Mouse (Mus musculus): ENCODE measurements around the gene Gm45837. TPM values are rescaled to one million over a fixed set of nuclear protein-coding genes. Genes with fewer than 3 reads are reported as not detected.

Gm45837 gene
- polyA plus RNA-seq, 1 experiment from 2014 or later = 0.61 TPM

- H3K4me1 ChIP-seq (ENCODE audit: control insufficient read depth, insufficient read depth, low read depth, low read length) = peaks cover 11% of the 10 kb centered on the region
- H3K9me3 ChIP-seq (ENCODE audit: control insufficient read depth, low read length) = no peaks in the 10 kb centered on the region
- no peaks in the 10 kb centered on the region for H3K36me3 ChIP-seq (ENCODE audit: control insufficient read depth, insufficient read depth, low read length)
- no peak overlapping the region for H3K4me2 ChIP-seq (ENCODE audit: low read length)
- H3K4me3 ChIP-seq (ENCODE audit: low read length) = no peak overlapping the region
- 34% methylated on average over 5 of the region's 5 CpGs for WGBS
- no peak overlapping the region for H3K27ac ChIP-seq (ENCODE audit: low read depth, low read length)
- no peak overlapping the region for H3K9ac ChIP-seq (ENCODE audit: low read depth, low read length)
- no peaks in the 10 kb centered on the region for H3K27me3 ChIP-seq (replicated peaks; ENCODE audit: control insufficient read depth, insufficient read depth, low read length)
- ATAC-seq = no peak
Observed at GRCm38 (mm10) chr7:101456789-101457188, 46.1 kb downstream of the Gm45837 start.

- Histone ChIP-seq H3K27me3 (replicated peaks; ENCODE audit: control insufficient read depth, insufficient read depth, low read length) (no peaks in the 10 kb centered on the region), H3K27ac (ENCODE audit: low read depth, low read length) (no peak overlapping the region), H3K4me3 (ENCODE audit: low read length) (no peak overlapping the region), H3K9me3 (ENCODE audit: control insufficient read depth, low read length) (no peaks in the 10 kb centered on the region), H3K4me1 (ENCODE audit: control insufficient read depth, insufficient read depth, low read depth, low read length) (peaks cover 12% of the 10 kb centered on the region), H3K9ac (ENCODE audit: low read depth, low read length) (no peak overlapping the region), H3K36me3 (ENCODE audit: control insufficient read depth, insufficient read depth, low read length) (no peaks in the 10 kb centered on the region), H3K4me2 (ENCODE audit: low read length) (no peak overlapping the region)
- 78% methylated on average over 5 of the region's 5 CpGs for WGBS
- ATAC-seq = no peak
Observed at GRCm38 (mm10) chr7:101457283-101457682, 46.6 kb downstream of the Gm45837 start.

GRCm38 (mm10) chr7:101457801-101458200 is 47.1 kb downstream of the Gm45837 start:
- Histone ChIP-seq H3K4me1 (ENCODE audit: control insufficient read depth, insufficient read depth, low read depth, low read length) (peaks cover 15% of the 10 kb centered on the region), H3K36me3 (ENCODE audit: control insufficient read depth, insufficient read depth, low read length) (no peaks in the 10 kb centered on the region), H3K9ac (ENCODE audit: low read depth, low read length) (no peak overlapping the region), H3K27me3 (replicated peaks; ENCODE audit: control insufficient read depth, insufficient read depth, low read length) (no peaks in the 10 kb centered on the region), H3K4me2 (ENCODE audit: low read length) (no peak overlapping the region), H3K9me3 (ENCODE audit: control insufficient read depth, low read length) (no peaks in the 10 kb centered on the region), H3K27ac (ENCODE audit: low read depth, low read length) (no peak overlapping the region), H3K4me3 (ENCODE audit: low read length) (no peak overlapping the region)
- ATAC-seq = no peak
- 62% methylated on average over 8 of the region's 8 CpGs for WGBS

- Histone ChIP-seq H3K27ac (ENCODE audit: low read depth, low read length) (no peak overlapping the region), H3K36me3 (ENCODE audit: control insufficient read depth, insufficient read depth, low read length) (no peaks in the 10 kb centered on the region), H3K4me3 (ENCODE audit: low read length) (no peak overlapping the region), H3K9me3 (ENCODE audit: control insufficient read depth, low read length) (no peaks in the 10 kb centered on the region), H3K9ac (ENCODE audit: low read depth, low read length) (no peak overlapping the region), H3K4me2 (ENCODE audit: low read length) (no peak overlapping the region), H3K27me3 (replicated peaks; ENCODE audit: control insufficient read depth, insufficient read depth, low read length) (no peaks in the 10 kb centered on the region), H3K4me1 (ENCODE audit: control insufficient read depth, insufficient read depth, low read depth, low read length) (peaks cover 15% of the 10 kb centered on the region)
- WGBS = 68% methylated on average over 4 of the region's 4 CpGs
- no peak for ATAC-seq
Observed at GRCm38 (mm10) chr7:101458278-101458781, 47.6 kb downstream of the Gm45837 start.

- Histone ChIP-seq H3K4me3 (ENCODE audit: low read length) (no peak overlapping the region), H3K4me2 (ENCODE audit: low read length) (no peak overlapping the region), H3K27ac (ENCODE audit: low read depth, low read length) (no peak overlapping the region), H3K27me3 (replicated peaks; ENCODE audit: control insufficient read depth, insufficient read depth, low read length) (no peaks in the 10 kb centered on the region), H3K9ac (ENCODE audit: low read depth, low read length) (no peak overlapping the region), H3K9me3 (ENCODE audit: control insufficient read depth, low read length) (no peaks in the 10 kb centered on the region), H3K36me3 (ENCODE audit: control insufficient read depth, insufficient read depth, low read length) (no peaks in the 10 kb centered on the region), H3K4me1 (ENCODE audit: control insufficient read depth, insufficient read depth, low read depth, low read length) (peaks cover 20% of the 10 kb centered on the region)
- WGBS = 77% methylated on average over 9 of the region's 9 CpGs
- ATAC-seq = no peak
Observed at GRCm38 (mm10) chr7:101459305-101459813, 48.7 kb downstream of the Gm45837 start.

- Histone ChIP-seq H3K4me1 (ENCODE audit: control insufficient read depth, insufficient read depth, low read depth, low read length) (peaks cover 20% of the 10 kb centered on the region), H3K4me2 (ENCODE audit: low read length) (no peak overlapping the region), H3K36me3 (ENCODE audit: control insufficient read depth, insufficient read depth, low read length) (no peaks in the 10 kb centered on the region), H3K4me3 (ENCODE audit: low read length) (no peak overlapping the region), H3K9ac (ENCODE audit: low read depth, low read length) (no peak overlapping the region), H3K27ac (ENCODE audit: low read depth, low read length) (no peak overlapping the region), H3K9me3 (ENCODE audit: control insufficient read depth, low read length) (no peaks in the 10 kb centered on the region), H3K27me3 (replicated peaks; ENCODE audit: control insufficient read depth, insufficient read depth, low read length) (no peaks in the 10 kb centered on the region)
- 59% methylated on average over 10 of the region's 10 CpGs for WGBS
- no peak for ATAC-seq
Observed at GRCm38 (mm10) chr7:101459923-101460607, 49.4 kb downstream of the Gm45837 start.

- Histone ChIP-seq H3K4me2 (ENCODE audit: low read length) (no peak overlapping the region), H3K27ac (ENCODE audit: low read depth, low read length) (no peak overlapping the region), H3K9me3 (ENCODE audit: control insufficient read depth, low read length) (no peaks in the 10 kb centered on the region), H3K4me3 (ENCODE audit: low read length) (no peak overlapping the region), H3K27me3 (replicated peaks; ENCODE audit: control insufficient read depth, insufficient read depth, low read length) (no peaks in the 10 kb centered on the region), H3K9ac (ENCODE audit: low read depth, low read length) (no peak overlapping the region), H3K4me1 (ENCODE audit: control insufficient read depth, insufficient read depth, low read depth, low read length) (peaks cover 20% of the 10 kb centered on the region), H3K36me3 (ENCODE audit: control insufficient read depth, insufficient read depth, low read length) (no peaks in the 10 kb centered on the region)
- ATAC-seq = peak; percentile 77
- WGBS = 23% methylated on average over 10 of the region's 10 CpGs
Observed at GRCm38 (mm10) chr7:101460608-101460957, 49.9 kb downstream of the Gm45837 start.

GRCm38 (mm10) chr7:101461571-101461970 is 50.9 kb downstream of the Gm45837 start:
- no peak for ATAC-seq
- 82% methylated on average over 10 of the region's 11 CpGs for WGBS
- H3K9me3 ChIP-seq (ENCODE audit: control insufficient read depth, low read length) = no peaks in the 10 kb centered on the region
- no peaks in the 10 kb centered on the region for H3K27me3 ChIP-seq (replicated peaks; ENCODE audit: control insufficient read depth, insufficient read depth, low read length)
- H3K9ac ChIP-seq (ENCODE audit: low read depth, low read length) = no peak overlapping the region
- no peaks in the 10 kb centered on the region for H3K36me3 ChIP-seq (ENCODE audit: control insufficient read depth, insufficient read depth, low read length)
- H3K4me3 ChIP-seq (ENCODE audit: low read length) = no peak overlapping the region
- no peak overlapping the region for H3K27ac ChIP-seq (ENCODE audit: low read depth, low read length)
- no peak overlapping the region for H3K4me2 ChIP-seq (ENCODE audit: low read length)
- H3K4me1 ChIP-seq (ENCODE audit: control insufficient read depth, insufficient read depth, low read depth, low read length) = peaks cover 20% of the 10 kb centered on the region

GRCm38 (mm10) chr7:101462327-101463068 is 51.8 kb downstream of the Gm45837 start:
- ATAC-seq = no peak
- no peak overlapping the region for H3K4me2 ChIP-seq (ENCODE audit: low read length)
- no peaks in the 10 kb centered on the region for H3K9me3 ChIP-seq (ENCODE audit: control insufficient read depth, low read length)
- 60% methylated on average over 14 of the region's 14 CpGs for WGBS
- H3K36me3 ChIP-seq (ENCODE audit: control insufficient read depth, insufficient read depth, low read length) = no peaks in the 10 kb centered on the region
- no peaks in the 10 kb centered on the region for H3K27me3 ChIP-seq (replicated peaks; ENCODE audit: control insufficient read depth, insufficient read depth, low read length)
- H3K9ac ChIP-seq (ENCODE audit: low read depth, low read length) = no peak overlapping the region
- H3K4me3 ChIP-seq (ENCODE audit: low read length) = no peak overlapping the region
- peaks cover 26% of the 10 kb centered on the region for H3K4me1 ChIP-seq (ENCODE audit: control insufficient read depth, insufficient read depth, low read depth, low read length)
- H3K27ac ChIP-seq (ENCODE audit: low read depth, low read length) = no peak overlapping the region

All from hindbrain, embryonic 16.5 days (tissue).